Mouse (Mus musculus) cerebellum, adult 11 months (tissue): ENCODE measurements at regions not wholly inside any gene's neighbourhood (a gene's known extent, or its start where the extent isn't known, plus 50 kb on each side); places are given as distances from the start of the nearest gene placed in this dataset.

Experiments
- DNase-seq: peaks from one replicate; pipeline ENCODE4 v3.0.0; 2022

DNA sequence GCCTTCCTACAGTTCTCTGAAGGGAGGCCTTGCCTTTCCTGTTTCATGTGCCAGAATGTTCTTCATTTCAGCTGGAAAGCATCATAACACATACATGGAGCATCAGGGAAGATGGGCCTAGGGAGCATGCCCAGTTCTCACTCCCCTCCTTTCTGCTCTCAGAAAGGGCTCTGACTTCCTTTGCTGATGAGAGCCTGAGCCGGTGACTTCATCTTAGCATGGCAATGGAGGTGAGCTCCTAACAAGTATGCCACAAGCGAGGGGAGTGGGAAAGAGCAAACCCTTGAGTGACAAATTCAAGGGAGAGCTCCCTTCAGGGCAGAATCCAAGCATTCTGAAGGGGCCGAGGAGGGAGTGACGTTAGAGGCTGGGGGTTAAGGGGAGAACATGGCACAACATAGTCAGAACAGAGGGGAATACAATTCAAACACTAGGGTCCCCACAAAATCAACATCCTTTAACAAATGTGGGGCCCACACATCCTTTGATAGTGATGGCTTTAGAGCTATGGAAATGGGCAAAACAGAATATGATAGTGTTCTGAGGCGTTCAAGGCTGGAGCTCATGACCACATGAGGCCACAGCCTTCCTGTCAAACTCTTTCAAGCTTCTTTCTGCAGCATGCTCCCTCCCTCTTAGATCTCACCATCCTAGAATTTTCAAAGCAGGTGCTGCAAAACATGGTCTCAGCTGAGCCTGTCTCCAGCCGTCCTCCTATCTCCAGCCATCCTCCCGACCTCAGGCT is 437.4 kb upstream of the 3110018I06Rik start:
- DNase-seq = no peak

GRCm38 (mm10) chr12:107052136-107052535 is 436.3 kb upstream of the 3110018I06Rik start:
- no peak for DNase-seq

- DNase-seq = no peak
These were observed 431.9 kb upstream of the 3110018I06Rik start for GRCm38 (mm10) chr12:107056553-107056952.

- DNase-seq = peak; percentile 63
These were observed 427.9 kb upstream of the 3110018I06Rik start for GRCm38 (mm10) chr12:107060514-107060913.

DNA sequence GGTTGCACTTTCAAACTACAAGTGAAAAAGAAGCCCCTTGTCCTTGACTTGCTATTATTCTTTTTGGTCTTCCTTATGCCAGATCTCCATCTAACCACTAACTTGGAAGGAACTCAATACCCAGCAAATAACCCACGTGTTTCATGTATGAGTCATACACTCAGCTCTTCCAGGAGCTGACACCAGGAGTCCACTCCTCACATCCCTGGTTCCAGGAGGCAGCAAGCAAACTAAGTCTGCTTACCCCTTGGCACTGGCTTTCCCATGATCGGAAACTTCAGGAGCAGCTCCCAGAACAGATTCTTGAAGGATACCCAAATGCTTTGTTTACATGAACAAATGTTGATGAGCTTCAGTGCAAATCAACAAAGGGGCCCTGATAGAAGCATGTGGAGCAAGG is 421.1 kb upstream of the 3110018I06Rik start:
- DNase-seq = no peak

DNA sequence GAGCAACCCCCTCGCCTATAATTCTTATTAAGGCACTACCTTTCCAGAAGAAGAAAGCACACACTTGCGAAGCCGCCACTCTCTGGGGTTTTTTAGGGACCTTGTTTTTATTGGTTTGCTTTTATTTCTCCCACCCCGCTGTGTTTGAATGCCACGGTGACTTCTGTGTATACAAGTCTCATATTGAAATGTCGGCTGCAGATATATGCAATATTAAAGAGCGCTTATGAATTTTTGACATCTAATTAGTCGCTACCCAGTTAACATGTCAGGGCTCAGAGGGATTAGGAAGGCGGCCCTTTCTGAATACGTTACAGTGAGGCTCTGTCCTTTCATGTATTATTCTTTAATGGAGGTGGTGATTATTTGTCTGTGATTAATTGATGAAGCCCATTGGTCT is 405.9 kb upstream of the 3110018I06Rik start:
- DNase-seq = no peak

GRCm38 (mm10) chr12:107085058-107085905 is 403.1 kb upstream of the 3110018I06Rik start:
- DNase-seq = no peak

DNA sequence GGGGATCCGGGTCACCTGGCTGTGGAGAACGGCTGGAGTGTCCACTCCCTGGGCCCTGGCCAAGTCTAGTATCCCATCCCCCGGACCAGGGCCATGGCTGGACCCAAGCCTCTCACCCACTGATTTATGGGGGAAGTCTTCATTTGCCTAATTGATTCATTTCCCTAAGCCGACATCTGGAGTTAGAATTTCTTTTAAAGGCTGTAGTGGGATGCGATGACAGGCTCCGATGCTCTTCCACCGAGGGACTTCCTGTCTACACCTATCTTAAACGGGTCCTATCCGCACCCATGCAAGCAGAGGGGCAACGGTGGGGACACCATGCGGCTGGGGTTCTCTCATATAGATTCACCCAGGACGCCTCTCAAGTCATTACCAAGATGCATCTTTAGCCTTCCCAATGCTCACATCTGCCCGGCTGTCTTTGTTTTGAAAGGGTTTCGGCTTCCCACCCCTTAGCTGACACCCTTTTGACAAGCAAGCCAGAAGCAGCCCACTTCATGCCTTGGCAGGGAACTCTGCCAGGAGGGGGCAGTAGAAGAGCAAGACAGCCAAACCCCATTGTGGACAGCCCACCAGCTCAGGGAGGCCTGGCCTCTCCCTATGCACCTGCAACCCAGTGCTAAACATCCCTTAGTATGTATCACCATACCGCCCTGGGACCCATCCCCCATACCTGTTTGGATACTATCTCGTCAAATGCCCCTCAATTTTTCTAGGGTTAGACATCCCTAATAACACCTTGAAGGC is 402.4 kb upstream of the 3110018I06Rik start:
- DNase-seq = no peak

DNA sequence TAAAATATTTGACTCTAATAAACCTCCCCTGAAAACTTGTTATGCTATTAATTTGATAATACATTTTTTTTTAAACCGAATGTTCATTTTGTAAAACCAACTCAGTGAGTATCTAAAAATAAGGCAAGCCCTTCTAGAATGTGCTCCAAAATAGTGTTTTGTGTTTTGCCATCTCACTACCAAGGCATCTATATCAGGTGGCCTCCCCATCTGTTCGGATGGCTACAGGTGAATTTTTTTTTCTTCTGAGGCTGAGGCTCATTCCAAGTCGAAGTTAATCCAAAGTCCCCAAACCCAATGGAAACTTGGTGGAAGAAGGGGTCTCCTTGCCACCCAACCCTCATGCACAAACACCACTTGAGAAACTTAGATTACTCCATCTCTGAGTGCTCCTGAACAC is 396.3 kb upstream of the 3110018I06Rik start:
- no peak for DNase-seq

GRCm38 (mm10) chr12:107093326-107093725 is 395.1 kb upstream of the 3110018I06Rik start:
- peak; percentile 67 for DNase-seq

DNA sequence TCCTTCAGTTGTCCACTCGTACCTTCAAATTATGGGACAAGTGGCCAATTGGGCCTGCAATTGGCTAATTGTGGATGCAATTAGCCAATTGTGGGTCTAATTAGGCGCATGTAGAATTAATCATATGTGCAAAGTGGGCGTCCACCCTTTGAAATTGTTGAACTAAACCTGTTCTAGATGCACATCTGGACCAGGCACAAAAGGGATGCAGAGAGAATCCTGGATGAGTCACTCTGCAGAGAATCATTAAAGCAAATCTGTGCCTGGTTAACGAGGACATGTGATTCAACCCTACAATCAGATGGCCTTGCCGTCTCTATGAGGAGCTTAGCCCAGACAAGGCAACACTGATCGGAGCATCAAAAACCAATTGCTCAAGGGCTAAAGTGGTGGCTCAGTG is 393.0 kb upstream of the 3110018I06Rik start:
- no peak for DNase-seq

DNA sequence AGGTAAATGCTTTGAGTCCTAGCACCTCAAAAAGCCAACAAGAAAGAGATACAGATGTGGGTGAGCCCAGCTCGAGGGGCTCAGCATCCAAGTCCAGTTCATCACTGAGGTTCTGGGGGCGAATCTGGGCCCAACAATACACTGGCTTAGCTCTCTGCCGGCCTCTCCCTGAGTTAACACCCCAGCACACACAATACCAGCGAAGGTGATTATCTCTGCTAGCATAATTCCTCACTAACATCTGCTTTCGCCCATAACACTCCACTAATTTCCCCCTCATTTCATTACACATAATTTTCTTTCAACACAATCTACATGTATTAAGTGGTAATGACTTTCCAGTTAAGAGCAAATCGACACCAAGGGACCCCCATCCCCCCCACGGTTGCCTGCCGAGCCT is 383.9 kb upstream of the 3110018I06Rik start:
- no peak for DNase-seq

- no peak for DNase-seq
These were observed 383.4 kb upstream of the 3110018I06Rik start for GRCm38 (mm10) chr12:107105017-107105416.

DNA sequence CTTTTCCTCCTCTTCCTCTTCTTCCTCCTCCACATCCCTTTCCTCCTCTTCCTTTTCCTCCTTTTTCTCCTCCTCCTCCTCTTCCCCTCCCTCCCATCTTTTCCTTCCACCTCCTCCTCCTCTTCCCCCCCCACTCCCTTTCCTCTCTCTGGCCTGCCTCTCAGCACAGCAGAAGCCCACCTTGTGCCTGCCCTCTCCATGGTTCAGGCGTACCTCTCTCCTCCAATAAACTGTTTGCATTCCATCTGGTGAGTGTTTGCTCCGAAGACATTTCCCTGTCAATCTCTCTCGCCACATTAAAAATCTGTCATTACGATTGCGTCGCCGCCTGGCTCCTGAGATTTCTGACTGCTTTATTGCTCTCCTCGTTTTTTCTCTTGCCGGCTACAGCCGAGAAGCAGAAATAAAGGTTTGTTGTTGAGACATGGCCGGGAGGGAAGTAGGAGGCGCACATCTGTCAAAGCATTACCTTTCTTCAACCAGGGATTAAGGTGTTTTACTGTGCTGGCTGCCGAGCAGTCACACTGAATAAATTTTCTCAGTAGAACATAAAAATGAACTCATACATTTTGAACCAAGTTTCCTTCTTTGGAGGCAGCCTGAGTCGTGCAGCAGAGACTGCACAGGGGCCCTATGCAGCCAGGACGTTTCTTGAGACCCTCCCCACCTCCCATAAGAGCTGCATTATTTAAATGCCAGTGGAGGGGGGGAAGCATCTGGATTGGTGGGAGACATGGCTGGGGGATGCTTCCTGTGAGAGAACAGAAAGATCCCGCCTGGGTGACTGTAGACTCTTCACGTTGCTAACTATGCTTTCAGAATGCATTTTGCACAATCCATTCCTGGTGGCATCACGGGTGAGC is 376.3 kb upstream of the 3110018I06Rik start:
- DNase-seq = no peak

DNA sequence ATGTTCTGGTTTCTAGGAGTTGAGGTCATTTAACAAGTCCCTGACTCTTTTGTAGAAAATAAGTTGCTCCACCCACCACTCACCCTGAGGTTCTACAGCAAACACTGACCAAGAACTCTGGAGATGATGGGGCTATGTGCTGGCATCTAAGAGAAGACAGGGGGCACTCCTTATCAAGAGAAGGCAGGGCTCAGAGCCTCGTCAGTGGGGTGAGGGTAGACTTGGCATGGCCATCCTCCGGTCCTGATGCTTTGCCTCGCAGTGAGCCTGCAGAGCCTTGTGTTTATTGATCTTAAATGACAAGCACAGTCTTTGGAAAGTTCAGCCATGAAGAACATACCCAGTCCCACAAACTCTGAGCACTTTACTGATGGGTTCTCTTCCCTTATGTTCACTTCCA is 370.1 kb upstream of the 3110018I06Rik start:
- DNase-seq = no peak

GRCm38 (mm10) chr12:107119076-107119475 is 369.4 kb upstream of the 3110018I06Rik start:
- DNase-seq = no peak

GRCm38 (mm10) chr12:107120486-107121186 is 367.8 kb upstream of the 3110018I06Rik start:
- no peak for DNase-seq

- no peak for DNase-seq
These were observed 366.4 kb upstream of the 3110018I06Rik start for GRCm38 (mm10) chr12:107121990-107122389.

GRCm38 (mm10) chr12:107123661-107124060 is 364.8 kb upstream of the 3110018I06Rik start:
- no peak for DNase-seq

DNA sequence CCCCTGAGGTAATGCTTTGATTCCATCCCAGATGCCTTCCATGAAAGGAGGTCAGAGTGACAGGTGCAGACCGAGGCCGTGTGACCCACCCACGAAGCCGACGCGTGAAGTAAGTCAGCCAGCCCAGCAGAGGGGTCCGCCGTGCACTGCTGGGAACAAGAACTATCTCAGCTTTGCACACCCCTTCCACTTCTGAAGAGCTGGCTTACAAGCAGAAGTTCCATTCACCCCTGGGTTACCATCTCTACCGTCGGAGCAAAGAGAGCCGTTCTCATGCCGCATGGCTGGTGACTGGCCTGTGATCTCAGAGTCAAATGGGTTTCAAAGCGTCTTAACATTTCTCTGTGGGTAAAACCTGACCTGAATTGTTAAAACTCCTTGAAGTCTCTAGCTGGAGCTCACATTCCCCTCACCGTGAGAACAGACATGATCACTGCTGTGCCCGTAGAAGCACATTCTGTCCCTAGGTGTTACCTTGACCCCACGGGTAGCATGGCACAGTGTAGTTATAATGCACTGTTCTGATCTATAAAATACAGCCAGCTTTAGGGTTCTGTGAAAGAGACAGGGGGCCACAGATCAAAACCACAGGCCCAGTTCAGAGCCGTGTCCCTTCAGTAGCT is 364.1 kb upstream of the 3110018I06Rik start:
- no peak for DNase-seq

DNA sequence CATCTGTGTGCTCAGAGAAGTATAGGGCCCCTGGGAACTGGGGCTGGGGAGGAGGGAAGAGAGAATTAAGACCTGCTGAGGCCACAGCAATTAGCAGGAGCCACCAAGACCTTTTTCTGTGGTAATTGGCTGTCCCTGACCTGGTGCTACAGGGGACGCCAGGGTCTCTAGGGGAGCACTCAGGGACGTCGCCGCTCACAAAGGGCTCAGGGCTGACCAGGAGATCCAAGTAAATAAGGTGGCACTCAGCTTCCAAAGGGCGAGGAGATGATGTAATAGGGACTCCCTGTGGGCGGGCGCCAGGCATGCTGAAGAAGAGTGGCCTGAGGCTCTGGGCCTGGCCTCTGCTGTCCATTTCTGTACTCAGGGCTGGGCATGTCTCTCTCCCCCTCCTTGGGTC is 363.2 kb upstream of the 3110018I06Rik start:
- DNase-seq = no peak
